Mouse (Mus musculus) heart, embryonic 16.5 days (tissue): ENCODE data around the gene Mrps21. TPM values are rescaled to one million over a fixed set of nuclear protein-coding genes. Genes with fewer than 3 reads are reported as not detected.
"Not testable (repeated sequence)": the region's sequence is repeated elsewhere in the genome, so short reads cannot be mapped to it uniquely, and the experiment has no call there.

Experiments used
- ATAC-seq: fragments of 200-750 bp; cut with Nextera tagmentation; replicated peaks from 2 replicates; pipeline ENCODE4 v1.8.0; 2017; ENCODE audit warnings: moderate number of reproducible peaks; ENCODE audit not compliant: insufficient read depth, low FRiP score; ENCODE audit errors: extremely low read depth
- H3K27ac ChIP-seq: fragments of 300-500 bp; sonication (generic); 2 replicates; pipeline ENCODE4 v1.5.1; 2014; ENCODE audit warnings: mild to moderate bottlenecking, low read length, control low read depth, moderate library complexity
- H3K27me3 ChIP-seq: fragments of 300-500 bp; sonication (generic); 2 replicates; pipeline ENCODE4 v1.6.1; 2014; ENCODE audit warnings: low read length, mixed read lengths; ENCODE audit not compliant: control insufficient read depth, insufficient read depth
- H3K36me3 ChIP-seq: fragments of 300-500 bp; sonication (generic); 2 replicates; pipeline ENCODE4 v1.6.1; 2014; ENCODE audit not compliant: control insufficient read depth, insufficient read depth
- H3K4me1 ChIP-seq: fragments of 300-500 bp; sonication (generic); 2 replicates; pipeline ENCODE4 v1.6.1; 2014; ENCODE audit warnings: low read length, mixed read lengths; ENCODE audit not compliant: control insufficient read depth, insufficient read depth
- H3K4me2 ChIP-seq: fragments of 300-500 bp; sonication (generic); 2 replicates; pipeline ENCODE4 v1.6.1; 2014; ENCODE audit warnings: low read depth, mild to moderate bottlenecking, control low read depth, low read length
- H3K4me3 ChIP-seq: fragments of 300-500 bp; sonication (generic); 2 replicates; pipeline ENCODE4 v1.5.1; 2014; ENCODE audit warnings: mild to moderate bottlenecking, control low read depth, low read length
- H3K9ac ChIP-seq: fragments of 300-500 bp; sonication (generic); 2 replicates; pipeline ENCODE4 v1.6.1; 2014; ENCODE audit warnings: low read length, control low read depth
- H3K9me3 ChIP-seq: fragments of 300-500 bp; sonication (generic); replicated peaks from 2 replicates; pipeline ENCODE4 v1.6.1; 2016; ENCODE audit warnings: low read length; ENCODE audit not compliant: control insufficient read depth
- WGBS: fragments of 180-500 bp; shearing (Covaris S2); extraction: QIAGEN DNeasy Blood & Tissue Kit; methylation state at CpG from one replicate; pipeline ENCODE4 v1.1.7; 2014; 5-methylcytosine and 5-hydroxymethylcytosine counted together
- polyA plus RNA-seq: library from polyadenylated mRNA; unstranded; fragments of >200 nt; fragmentation: Nextera tagmentation; extraction: Ambion mirVana; gene quantifications from 2 replicates; pipeline ENCODE4 v1.2.1, GENCODE M21; 2015

Gene Mrps21
- polyA plus RNA-seq, 1 experiment from 2014 or later, result 356 TPM

DNA sequence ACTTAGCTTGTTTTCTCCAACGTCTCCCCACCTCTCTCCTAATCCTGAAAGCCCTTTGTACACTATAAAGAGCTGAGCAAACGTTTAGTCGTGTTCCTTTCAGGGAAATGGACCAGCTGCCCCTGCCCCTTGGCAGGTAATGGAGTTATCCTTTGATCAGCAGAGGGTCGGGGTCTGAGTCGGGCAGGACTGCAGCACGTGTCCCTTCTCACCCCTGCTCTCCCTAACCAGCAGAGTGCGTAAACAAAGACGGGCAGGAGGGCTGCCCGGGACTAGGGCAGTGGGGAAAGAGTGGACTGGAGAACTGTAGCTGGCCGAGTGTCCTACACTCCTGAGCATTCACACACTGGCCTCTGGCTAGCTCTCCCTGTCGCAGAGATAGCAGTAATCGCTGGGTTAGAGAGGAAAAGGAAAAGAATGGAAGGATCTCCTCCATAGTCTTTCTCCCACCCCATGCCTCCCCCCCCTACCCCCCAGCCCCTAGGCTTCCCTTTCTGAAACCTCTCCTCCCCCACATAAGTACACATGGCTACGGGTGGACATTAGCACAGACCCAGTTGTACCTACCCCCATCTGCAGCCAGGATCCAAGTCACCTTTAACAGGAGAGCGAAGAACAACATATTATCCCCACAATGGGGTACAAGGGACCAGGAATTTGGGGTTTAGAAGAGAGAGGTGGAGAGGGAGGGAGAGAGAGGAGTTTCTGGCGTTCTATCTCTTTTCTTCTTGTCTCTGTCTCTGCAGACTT, 32.6 kb upstream of the Mrps21 start:
- H3K4me3 ChIP-seq, result peak overlapping the region; percentile 58
- ATAC-seq, result no peak
- peak overlapping the region; percentile 80 for H3K4me2 ChIP-seq
- no peaks in the 10 kb centered on the region for H3K27me3 ChIP-seq
- H3K9me3 ChIP-seq, result no peaks in the 10 kb centered on the region
- peak overlapping the region; percentile 86 for H3K27ac ChIP-seq
- H3K36me3 ChIP-seq, result no peaks in the 10 kb centered on the region
- WGBS, result 9% methylated on average over 15 of the region's 15 CpGs
- H3K9ac ChIP-seq, result peak overlapping the region; percentile 80
- H3K4me1 ChIP-seq, result peaks cover 40% of the 10 kb centered on the region

GRCm38 (mm10) chr3:95902643-95903042, 31.3 kb upstream of the Mrps21 start:
- Histone ChIP-seq H3K4me2 (peak overlapping the region; percentile 80), H3K9ac (peak overlapping the region; percentile 80), H3K9me3 (no peaks in the 10 kb centered on the region), H3K27me3 (no peaks in the 10 kb centered on the region), H3K36me3 (0 out of 2 replicates have a peak, but pooled peaks cover 3% of the 10 kb centered on the region), H3K4me1 (peaks cover 40% of the 10 kb centered on the region), H3K27ac (peak overlapping the region; percentile 86), H3K4me3 (peak overlapping the region; percentile 58)
- WGBS, result 23% methylated on average over 6 of the region's 6 CpGs
- ATAC-seq, result no peak

- Histone ChIP-seq H3K4me2 (peak overlapping the region; percentile 80), H3K27ac (peak overlapping the region; percentile 86), H3K27me3 (no peaks in the 10 kb centered on the region), H3K4me1 (peaks cover 40% of the 10 kb centered on the region), H3K4me3 (peak overlapping the region; percentile 58), H3K9me3 (no peaks in the 10 kb centered on the region), H3K36me3 (peaks cover 5% of the 10 kb centered on the region; the same call in 1 of the 2 replicates), H3K9ac (peak overlapping the region; percentile 80)
- ATAC-seq, result no peak; the same call in 1 of the 2 replicates
Observed at GRCm38 (mm10) chr3:95902373-95902625, 31.0 kb upstream of the Mrps21 start.

DNA sequence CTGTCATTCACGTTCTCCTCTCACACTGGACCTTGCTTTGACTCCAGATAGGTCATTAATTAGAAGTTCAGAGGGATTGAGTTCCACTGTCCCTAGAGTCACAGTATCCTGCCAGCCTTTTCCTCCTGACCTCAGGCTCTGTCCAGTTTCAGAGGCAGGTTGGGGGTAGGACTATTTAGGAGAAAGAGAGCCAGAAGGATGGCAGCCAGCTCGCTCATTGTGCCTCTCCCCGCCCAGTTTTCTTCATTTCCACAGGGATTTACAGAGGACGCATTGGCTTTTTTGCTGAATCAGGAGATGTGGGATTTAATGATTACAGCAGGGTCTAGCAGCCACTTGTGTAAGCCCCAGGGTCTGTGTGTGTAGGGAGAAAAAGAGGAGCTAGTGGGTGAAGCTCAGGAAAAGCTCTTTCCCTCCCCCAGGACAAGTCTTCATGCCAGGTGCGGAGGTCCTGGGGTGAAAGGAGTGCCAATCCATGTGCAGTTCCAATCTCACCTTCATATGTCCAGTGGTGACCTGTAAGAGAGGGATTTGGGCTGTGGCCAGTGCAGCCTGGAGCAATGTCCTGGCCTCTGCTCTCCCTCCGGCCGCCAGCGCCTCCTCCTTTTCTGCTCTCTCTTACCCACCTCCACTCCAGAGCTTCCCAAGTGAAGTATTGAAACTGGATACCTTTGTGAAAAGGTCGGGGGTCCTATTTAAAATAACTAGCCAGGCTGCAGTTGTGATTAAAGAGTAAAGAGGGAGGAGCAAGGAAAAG, 30.5 kb upstream of the Mrps21 start:
- peaks cover 40% of the 10 kb centered on the region for H3K4me1 ChIP-seq
- H3K9ac ChIP-seq, result peak overlapping the region; percentile 63
- no peaks in the 10 kb centered on the region for H3K9me3 ChIP-seq
- 49% methylated on average over 9 of the region's 9 CpGs for WGBS
- ATAC-seq, result no peak
- peak overlapping the region; percentile 86 for H3K27ac ChIP-seq
- peak overlapping the region; percentile 29 for H3K4me3 ChIP-seq
- peaks cover 5% of the 10 kb centered on the region; the same call in 1 of the 2 replicates for H3K36me3 ChIP-seq
- peak overlapping the region; percentile 80 for H3K4me2 ChIP-seq
- no peaks in the 10 kb centered on the region for H3K27me3 ChIP-seq

- no peak overlapping the region for H3K4me2 ChIP-seq
- 73% methylated on average over 13 of the region's 13 CpGs for WGBS
- no peak overlapping the region for H3K9ac ChIP-seq
- peaks cover 28% of the 10 kb centered on the region for H3K4me1 ChIP-seq
- no peaks in the 10 kb centered on the region for H3K27me3 ChIP-seq
- no peaks in the 10 kb centered on the region for H3K9me3 ChIP-seq
- ATAC-seq, result no peak
- no peak overlapping the region for H3K4me3 ChIP-seq
- peaks cover 5% of the 10 kb centered on the region; the same call in 1 of the 2 replicates for H3K36me3 ChIP-seq
- H3K27ac ChIP-seq, result no peak overlapping the region
Observed at GRCm38 (mm10) chr3:95899800-95900524, 28.6 kb upstream of the Mrps21 start.

DNA sequence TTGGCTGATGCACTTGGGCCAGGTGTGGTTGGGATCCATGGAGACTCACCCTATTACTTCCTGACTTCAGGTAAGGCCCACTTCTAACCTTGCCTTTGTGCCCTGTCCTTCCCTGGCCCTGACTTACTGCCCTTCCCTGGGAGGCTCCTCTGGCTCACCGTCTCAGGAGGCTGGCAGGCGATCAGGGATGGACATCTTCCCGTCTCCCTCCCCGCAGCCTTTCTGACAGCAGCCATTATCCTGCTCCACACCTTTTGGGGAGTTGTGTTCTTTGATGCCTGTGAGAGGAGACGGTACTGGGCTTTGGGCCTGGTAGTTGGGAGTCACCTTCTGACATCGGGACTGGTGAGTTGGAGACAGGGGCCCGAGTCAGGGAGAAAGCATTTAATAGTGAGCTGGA, 24.2 kb upstream of the Mrps21 start:
- WGBS, result 76% methylated on average over 7 of the region's 7 CpGs
- not testable (repeated sequence) for H3K4me3 ChIP-seq, H3K9ac ChIP-seq, H3K27me3 ChIP-seq, ATAC-seq, H3K27ac ChIP-seq, H3K4me2 ChIP-seq, H3K9me3 ChIP-seq, H3K36me3 ChIP-seq
- H3K4me1 ChIP-seq, result peaks cover 32% of the 10 kb centered on the region

GRCm38 (mm10) chr3:95894317-95895160, 23.2 kb upstream of the Mrps21 start:
- Histone ChIP-seq H3K9ac (peak overlapping the region; percentile 78), H3K9me3 (no peaks in the 10 kb centered on the region), H3K4me3 (peak overlapping the region; percentile 66), H3K4me2 (peak overlapping the region; percentile 87), H3K27me3 (no peaks in the 10 kb centered on the region), H3K36me3 (peaks cover 5% of the 10 kb centered on the region; the same call in 1 of the 2 replicates), H3K27ac (peak overlapping the region; percentile 87), H3K4me1 (peaks cover 32% of the 10 kb centered on the region)
- ATAC-seq, result peak; percentile 4; the same call in 1 of the 2 replicates
- 5% methylated on average over 15 of the region's 16 CpGs for WGBS

DNA sequence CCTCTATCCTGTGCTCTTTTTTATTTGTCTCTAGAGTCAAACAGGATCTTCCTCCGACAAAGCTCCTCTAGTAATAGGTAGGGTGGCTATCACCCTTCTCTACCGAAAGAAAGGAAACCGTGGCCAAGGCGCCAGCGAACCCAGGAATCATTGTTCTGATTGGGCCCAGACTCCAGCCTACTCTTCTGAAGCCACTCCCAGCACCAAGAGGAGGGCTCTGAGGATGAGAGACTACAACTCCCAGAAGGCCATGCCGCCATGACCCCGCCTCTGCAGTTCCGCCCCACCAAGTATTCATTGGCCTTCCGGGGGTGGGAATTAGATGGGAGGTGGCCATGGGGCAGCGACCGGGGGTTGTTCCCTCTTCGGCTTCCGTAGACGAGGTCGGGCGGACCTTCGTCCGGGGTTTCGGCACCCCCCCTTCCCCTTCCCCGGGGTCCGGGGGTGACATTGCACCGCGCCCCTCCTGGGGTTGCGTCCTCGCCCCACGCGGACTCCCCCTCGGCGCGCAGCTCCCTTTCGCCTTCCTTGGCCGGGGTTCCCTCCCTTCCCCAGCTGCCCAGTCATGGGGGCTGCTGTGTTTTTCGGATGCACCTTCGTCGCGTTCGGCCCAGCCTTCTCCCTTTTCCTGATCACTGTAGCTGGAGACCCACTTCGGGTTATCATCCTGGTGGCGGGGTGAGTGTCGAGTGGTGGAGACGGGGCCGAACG, 22.4 kb upstream of the Mrps21 start, which contains the start of gene Aph1a:
Gene Aph1a (plus strand): TSS at position 364 of the 711 bp plus-strand sequence.
- peak within 1 kb of the TSS; percentile 87 for H3K4me2 ChIP-seq
- H3K4me3 ChIP-seq, result peak within 1 kb of the TSS; percentile 66
- H3K27me3 ChIP-seq, H3K9me3 ChIP-seq, H3K36me3 ChIP-seq: not testable (repeated sequence)
- H3K27ac ChIP-seq, result peak within 1 kb of the TSS; percentile 97
- ATAC-seq, result peak; percentile 94
- H3K4me1 ChIP-seq, result peaks cover 32% of the 10 kb centered on the region
- 1% methylated on average over 25 of the region's 43 CpGs for WGBS
- peak within 1 kb of the TSS; percentile 78 for H3K9ac ChIP-seq
